Mouse (Mus musculus) urinary bladder, adult 2 months (tissue): ENCODE measurements around the gene Rpl24. TPM values are rescaled to one million over a fixed set of nuclear protein-coding genes. Genes with fewer than 3 reads are reported as not detected.
"Not testable (repeated sequence)": the region's sequence is repeated elsewhere in the genome, so short reads cannot be mapped to it uniquely, and the experiment has no call there.

Experiments used
- DNase-seq: peaks from one replicate; pipeline ENCODE4 v3.0.0; 2022; ENCODE audit warnings: low spot score
- polyA plus RNA-seq: library from polyadenylated mRNA; depleted of rRNA; stranded (reverse); fragments of >200 nt; gene quantifications from 2 replicates; pipeline ENCODE4 v1.2.3, GENCODE M21; 2012; rRNA removed

Rpl24 gene
- 872 and 875 TPM in 2 replicates for polyA plus RNA-seq

- DNase-seq: peak; percentile 84
Measured at GRCm38 (mm10) chr16:55966212-55966871, at the start of gene Rpl24. Gene Rpl24 (plus strand): TSS chr16:55966275.

- DNase-seq: no peak
Measured at GRCm38 (mm10) chr16:55922079-55922478, 44.0 kb upstream of the Rpl24 start.

GRCm38 (mm10) chr16:55924010-55924409 lies 42.1 kb upstream of the Rpl24 start:
- no peak for DNase-seq

GRCm38 (mm10) chr16:55933681-55934343 lies 32.3 kb upstream of the Rpl24 start:
- DNase-seq: peak; percentile 36

- peak; percentile 69 for DNase-seq
Measured at GRCm38 (mm10) chr16:55934453-55935037, 31.5 kb upstream of the Rpl24 start, which contains the start of gene Cep97. Gene Cep97 (minus strand): TSS chr16:55934855.

- no peak for DNase-seq
Measured at GRCm38 (mm10) chr16:55938761-55939160, 27.3 kb upstream of the Rpl24 start.

- DNase-seq: no peak
Measured at GRCm38 (mm10) chr16:55939703-55940102, 26.4 kb upstream of the Rpl24 start.

- no peak for DNase-seq
Measured at GRCm38 (mm10) chr16:55940781-55941180, 25.3 kb upstream of the Rpl24 start.

- DNase-seq: no peak
Measured at GRCm38 (mm10) chr16:55947266-55947665, 18.8 kb upstream of the Rpl24 start.

- DNase-seq: not testable (repeated sequence)
Measured at GRCm38 (mm10) chr16:55947876-55948410, 18.1 kb upstream of the Rpl24 start.

GRCm38 (mm10) chr16:55948963-55949362 lies 17.1 kb upstream of the Rpl24 start:
- DNase-seq: no peak

GRCm38 (mm10) chr16:55950462-55950861 lies 15.6 kb upstream of the Rpl24 start:
- DNase-seq: no peak

GRCm38 (mm10) chr16:55950946-55951678 lies 15.0 kb upstream of the Rpl24 start:
- DNase-seq: no peak

- DNase-seq: no peak
Measured at GRCm38 (mm10) chr16:55951679-55952327, 14.3 kb upstream of the Rpl24 start.

GRCm38 (mm10) chr16:55952771-55953170 lies 13.3 kb upstream of the Rpl24 start:
- no peak for DNase-seq

GRCm38 (mm10) chr16:55954196-55954595 lies 11.9 kb upstream of the Rpl24 start:
- DNase-seq: not testable (repeated sequence)

- DNase-seq: not testable (repeated sequence)
Measured at GRCm38 (mm10) chr16:55963068-55963467, 3.0 kb upstream of the Rpl24 start.

- no peak for DNase-seq
Measured at GRCm38 (mm10) chr16:55964126-55964949, 1.7 kb upstream of the Rpl24 start.

- DNase-seq: no peak
Measured at GRCm38 (mm10) chr16:55967221-55967620, 1.1 kb downstream of the Rpl24 start.

- no peak for DNase-seq
Measured at GRCm38 (mm10) chr16:55969147-55969546, 3.1 kb downstream of the Rpl24 start.
